Mouse (Mus musculus) intestine, embryonic 15.5 days (tissue): ENCODE measurements at regions not wholly inside any gene's neighbourhood (a gene's known extent, or its start where the extent isn't known, plus 50 kb on each side); places are given as distances from the start of the nearest gene placed in this dataset.

Source experiments
- ATAC-seq: fragments of 200-750 bp; cut with Nextera tagmentation; 2 replicates; pipeline ENCODE4 v1.8.0; 2017; ENCODE audit warnings: moderate TSS enrichment, moderate library complexity
- H3K27ac ChIP-seq: fragments of 300-500 bp; sonication (generic); 2 replicates; pipeline ENCODE4 v1.5.1; 2015; ENCODE audit warnings: mild to moderate bottlenecking, inconsistent platforms
- H3K27me3 ChIP-seq: fragments of 300-500 bp; sonication (generic); replicated peaks from 2 replicates; pipeline ENCODE4 v1.6.1; 2015; ENCODE audit warnings: inconsistent platforms
- H3K36me3 ChIP-seq: fragments of 300-500 bp; sonication (generic); 2 replicates; pipeline ENCODE4 v1.6.1; 2015; ENCODE audit warnings: inconsistent platforms
- H3K4me1 ChIP-seq: fragments of 300-500 bp; sonication (generic); replicated peaks from 2 replicates; pipeline ENCODE4 v1.6.1; 2015; ENCODE audit warnings: inconsistent platforms
- H3K4me2 ChIP-seq: fragments of 300-500 bp; sonication (generic); replicated peaks from 2 replicates; pipeline ENCODE4 v1.6.1; 2015; ENCODE audit warnings: mild to moderate bottlenecking, inconsistent platforms
- H3K4me3 ChIP-seq: fragments of 300-500 bp; sonication (generic); replicated peaks from 2 replicates; pipeline ENCODE4 v1.5.1; 2015; ENCODE audit warnings: inconsistent platforms
- H3K9ac ChIP-seq: fragments of 300-500 bp; sonication (generic); 2 replicates; pipeline ENCODE4 v1.6.1; 2015; ENCODE audit warnings: inconsistent platforms
- H3K9me3 ChIP-seq: fragments of 300-500 bp; sonication (generic); 2 replicates; pipeline ENCODE4 v1.6.1; 2016; ENCODE audit warnings: inconsistent platforms
- WGBS: fragments of 180-500 bp; shearing (Covaris S2); methylation state at CpG from one replicate; pipeline ENCODE4 v1.1.7; 2015; 5-methylcytosine and 5-hydroxymethylcytosine counted together

- no peak overlapping the region for H3K27ac ChIP-seq
- H3K9me3 ChIP-seq: no peaks in the 10 kb centered on the region
- ATAC-seq: no peak
- H3K4me1 ChIP-seq: peaks cover 26% of the 10 kb centered on the region
- 79% methylated on average over 8 of the region's 8 CpGs for WGBS
- H3K36me3 ChIP-seq: no peaks in the 10 kb centered on the region
- H3K9ac ChIP-seq: no peak overlapping the region
- H3K4me3 ChIP-seq: peak overlapping the region; percentile 64
- H3K27me3 ChIP-seq: peaks cover 44% of the 10 kb centered on the region
- peak overlapping the region; percentile 100 for H3K4me2 ChIP-seq
Measured at GRCm38 (mm10) chr6:31215661-31216060, 182.9 kb upstream of the Mkln1 start.

DNA sequence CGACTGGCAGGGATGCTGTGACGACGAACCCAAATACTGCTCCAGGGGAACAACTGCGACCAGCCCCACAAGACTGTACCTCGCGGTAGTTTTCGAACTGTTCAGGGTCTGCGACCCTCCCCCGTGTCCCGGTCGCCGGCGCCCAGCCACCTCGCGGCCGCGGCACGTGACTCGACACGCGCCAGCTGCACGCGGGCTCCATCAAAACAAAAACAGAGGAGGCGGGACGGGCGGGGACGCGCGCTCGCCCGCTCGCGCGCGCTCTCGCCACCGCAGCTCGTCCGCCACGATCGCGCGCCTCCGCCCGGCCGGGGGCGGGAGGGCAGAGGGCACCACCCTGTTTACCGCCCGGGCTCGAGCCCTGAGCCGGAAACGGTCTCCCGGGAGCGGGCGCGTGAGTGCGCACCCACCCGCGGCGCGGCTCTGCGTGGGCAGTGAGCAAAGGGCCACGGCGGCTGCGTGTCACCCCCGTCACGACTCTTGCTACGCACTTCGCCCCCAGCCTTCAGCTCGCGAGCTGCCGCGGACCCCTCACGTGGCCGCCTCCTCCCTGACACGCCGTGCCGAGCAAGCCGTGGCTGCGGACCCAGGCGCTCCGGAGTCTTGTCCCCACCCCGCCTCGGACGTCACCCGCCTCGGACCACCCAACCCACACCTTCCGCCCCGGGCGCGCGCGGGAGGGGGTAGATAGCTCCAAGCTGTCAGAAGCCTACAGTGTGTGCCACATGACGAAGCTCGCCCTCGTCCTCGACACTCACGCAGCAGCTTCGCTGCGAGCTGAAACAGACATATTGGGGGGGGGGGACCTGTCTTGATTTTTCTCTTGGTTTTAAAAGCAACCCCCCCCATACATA lies 182.1 kb upstream of the Mkln1 start:
- Histone ChIP-seq H3K36me3 (no peaks in the 10 kb centered on the region), H3K4me1 (peaks cover 26% of the 10 kb centered on the region), H3K4me2 (peak overlapping the region; percentile 100), H3K9me3 (no peaks in the 10 kb centered on the region), H3K9ac (peak overlapping the region; percentile 41), H3K27ac (no peak overlapping the region), H3K27me3 (peaks cover 49% of the 10 kb centered on the region), H3K4me3 (peak overlapping the region; percentile 64)
- under 1% methylated on average over 87 of the region's 100 CpGs for WGBS
- peak; percentile 80 for ATAC-seq

- under 1% methylated on average over 20 of the region's 20 CpGs for WGBS
- H3K9ac ChIP-seq: peak overlapping the region; percentile 5; the same call in 1 of the 2 replicates
- ATAC-seq: peak; percentile 34
- peaks cover 26% of the 10 kb centered on the region for H3K4me1 ChIP-seq
- H3K4me3 ChIP-seq: peak overlapping the region; percentile 64
- H3K27me3 ChIP-seq: peaks cover 49% of the 10 kb centered on the region
- no peaks in the 10 kb centered on the region for H3K36me3 ChIP-seq
- no peak overlapping the region for H3K27ac ChIP-seq
- peak overlapping the region; percentile 100 for H3K4me2 ChIP-seq
- H3K9me3 ChIP-seq: no peaks in the 10 kb centered on the region
Measured at GRCm38 (mm10) chr6:31217060-31217541, 181.4 kb upstream of the Mkln1 start.

DNA sequence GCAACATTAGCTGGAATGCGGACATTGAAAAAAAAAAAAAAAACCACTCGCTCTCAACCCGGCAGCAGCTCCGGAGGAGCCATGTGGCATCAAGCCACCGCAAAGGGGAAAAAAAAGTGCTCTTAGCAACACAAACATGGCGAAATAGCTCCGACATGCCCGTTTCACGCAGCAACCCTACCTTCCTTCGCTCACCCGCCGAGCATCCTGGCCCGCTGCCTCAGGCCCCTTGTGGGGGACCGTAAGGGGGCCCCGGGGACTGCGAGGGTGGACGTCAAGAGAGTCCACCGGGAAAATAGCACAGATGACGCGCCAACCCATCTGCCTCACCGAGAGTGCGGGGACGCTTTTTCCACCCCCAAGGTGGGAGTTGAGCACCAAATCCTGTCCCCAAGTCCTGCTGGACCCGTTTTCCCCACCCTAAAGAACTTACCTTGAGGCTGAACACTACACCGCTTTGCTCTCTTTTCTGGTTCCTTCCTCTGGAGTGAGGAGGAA lies 180.8 kb upstream of the Mkln1 start:
- Histone ChIP-seq H3K4me2 (peak overlapping the region; percentile 100), H3K4me3 (peak overlapping the region; percentile 64), H3K36me3 (no peaks in the 10 kb centered on the region), H3K27me3 (peaks cover 49% of the 10 kb centered on the region), H3K4me1 (peaks cover 26% of the 10 kb centered on the region), H3K27ac (no peak overlapping the region), H3K9me3 (no peaks in the 10 kb centered on the region), H3K9ac (peak overlapping the region; percentile 31; the same call in 1 of the 2 replicates)
- 0 out of 2 replicates have a peak, but pooled peaks have one; percentile 9 for ATAC-seq
- WGBS: under 1% methylated on average over 25 of the region's 25 CpGs

GRCm38 (mm10) chr6:31218139-31218750 lies 180.3 kb upstream of the Mkln1 start:
- Histone ChIP-seq H3K9me3 (no peaks in the 10 kb centered on the region), H3K9ac (peak overlapping the region; percentile 31), H3K4me1 (peaks cover 26% of the 10 kb centered on the region), H3K27me3 (peaks cover 49% of the 10 kb centered on the region), H3K4me2 (peak overlapping the region; percentile 100), H3K27ac (no peak overlapping the region), H3K36me3 (no peaks in the 10 kb centered on the region), H3K4me3 (peak overlapping the region; percentile 64)
- ATAC-seq: 0 out of 2 replicates have a peak, but pooled peaks have one; percentile 20
- under 1% methylated on average over 40 of the region's 40 CpGs for WGBS

DNA sequence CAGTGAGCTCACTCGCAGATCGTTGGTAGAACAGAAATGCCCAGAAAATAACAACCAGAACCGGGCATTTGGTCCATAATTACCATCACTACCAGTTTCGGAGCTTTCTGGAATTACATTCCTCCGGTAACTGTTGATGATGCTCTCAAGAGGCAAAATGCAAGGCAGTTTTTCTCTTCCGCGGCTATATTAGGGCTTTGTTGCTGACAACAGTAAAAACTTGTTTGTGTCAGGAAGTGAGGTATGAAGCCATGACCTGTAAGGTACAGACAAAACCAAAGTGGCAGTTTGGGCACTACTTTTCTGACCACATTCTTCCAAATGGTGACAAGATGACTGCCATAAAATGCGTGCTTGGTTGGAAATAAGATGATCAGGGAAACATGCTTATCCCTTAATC lies 179.7 kb upstream of the Mkln1 start:
- no peak for ATAC-seq
- Histone ChIP-seq H3K27ac (no peak overlapping the region), H3K36me3 (no peaks in the 10 kb centered on the region), H3K4me2 (peak overlapping the region; percentile 100), H3K9me3 (no peaks in the 10 kb centered on the region), H3K27me3 (peaks cover 49% of the 10 kb centered on the region), H3K4me1 (peaks cover 26% of the 10 kb centered on the region), H3K9ac (no peak overlapping the region), H3K4me3 (peak overlapping the region; percentile 64; the same call in 1 of the 2 replicates)
- WGBS: 42% methylated on average over 8 of the region's 8 CpGs

- Histone ChIP-seq H3K4me1 (peaks cover 26% of the 10 kb centered on the region), H3K9ac (no peak overlapping the region), H3K9me3 (no peaks in the 10 kb centered on the region), H3K27me3 (peaks cover 49% of the 10 kb centered on the region), H3K4me3 (0 out of 2 replicates have a peak overlapping the region, but pooled peaks have one; percentile 26), H3K27ac (no peak overlapping the region), H3K36me3 (no peaks in the 10 kb centered on the region), H3K4me2 (peak overlapping the region; percentile 67)
- ATAC-seq: no peak
- WGBS: 40% methylated on average over 3 of the region's 3 CpGs
Measured at GRCm38 (mm10) chr6:31219736-31220135, 178.8 kb upstream of the Mkln1 start.

GRCm38 (mm10) chr6:31220184-31220931 lies 178.2 kb upstream of the Mkln1 start:
- H3K4me1 ChIP-seq: peaks cover 26% of the 10 kb centered on the region
- WGBS: 1% methylated on average over 30 of the region's 30 CpGs
- peak; percentile 52 for ATAC-seq
- no peaks in the 10 kb centered on the region for H3K9me3 ChIP-seq
- H3K27me3 ChIP-seq: peaks cover 49% of the 10 kb centered on the region
- peak overlapping the region; percentile 67 for H3K4me2 ChIP-seq
- H3K4me3 ChIP-seq: peak overlapping the region; percentile 26
- no peak overlapping the region for H3K27ac ChIP-seq
- no peak overlapping the region for H3K9ac ChIP-seq
- no peaks in the 10 kb centered on the region for H3K36me3 ChIP-seq

DNA sequence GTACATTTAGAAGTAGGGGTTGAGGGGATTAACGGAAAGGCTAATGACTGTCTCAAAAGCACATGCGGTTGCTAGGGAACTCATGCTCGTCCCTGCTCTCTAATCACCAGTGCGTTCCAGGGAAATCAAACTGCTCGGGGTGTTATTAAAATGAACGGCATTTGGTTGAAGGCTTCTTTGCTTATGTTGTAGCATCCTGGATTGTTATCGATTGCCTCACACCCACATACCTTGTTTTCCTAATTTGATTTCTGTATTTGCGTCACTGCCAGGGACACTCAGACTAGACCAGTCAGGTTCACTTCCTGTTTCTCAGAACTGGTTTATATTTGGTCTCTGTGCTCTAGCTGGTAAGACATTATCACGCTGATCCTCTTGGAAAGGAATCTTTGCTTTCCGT lies 177.0 kb upstream of the Mkln1 start:
- H3K4me1 ChIP-seq: peaks cover 26% of the 10 kb centered on the region
- no peaks in the 10 kb centered on the region for H3K9me3 ChIP-seq
- H3K4me2 ChIP-seq: no peak overlapping the region
- 33% methylated on average over 10 of the region's 10 CpGs for WGBS
- H3K27ac ChIP-seq: no peak overlapping the region
- no peak overlapping the region for H3K9ac ChIP-seq
- H3K4me3 ChIP-seq: no peak overlapping the region
- H3K36me3 ChIP-seq: no peaks in the 10 kb centered on the region
- peaks cover 45% of the 10 kb centered on the region for H3K27me3 ChIP-seq
- ATAC-seq: no peak

DNA sequence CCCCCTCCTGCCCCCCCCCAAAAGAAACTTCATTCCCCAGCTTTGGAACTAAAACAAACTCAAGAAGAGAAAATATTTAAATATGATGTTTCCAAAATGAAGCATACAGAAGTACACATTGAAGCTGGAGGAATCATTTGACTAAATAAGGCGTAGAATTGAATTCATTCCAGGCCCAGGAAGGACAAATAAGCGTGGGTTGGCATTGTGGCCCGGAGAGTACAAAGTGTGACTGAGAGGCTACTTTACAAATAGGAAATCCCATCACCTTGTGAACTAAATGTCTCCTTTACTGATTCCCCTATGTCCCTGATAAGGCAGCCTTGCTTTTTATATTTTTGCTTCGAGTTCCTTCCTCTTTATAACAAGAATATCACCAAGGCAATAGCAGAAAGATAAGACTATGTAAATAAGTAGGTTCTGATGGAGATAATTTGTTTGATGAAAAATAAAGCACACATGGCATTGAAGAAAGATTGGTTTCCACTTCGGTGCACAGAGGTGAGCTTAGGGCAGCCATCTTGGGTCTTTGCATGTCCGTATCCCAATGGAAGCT lies 176.4 kb upstream of the Mkln1 start:
- H3K27me3 ChIP-seq: peaks cover 40% of the 10 kb centered on the region
- no peaks in the 10 kb centered on the region for H3K9me3 ChIP-seq
- H3K9ac ChIP-seq: no peak overlapping the region
- WGBS: 70% methylated on average over 6 of the region's 6 CpGs
- no peak overlapping the region for H3K4me3 ChIP-seq
- H3K27ac ChIP-seq: no peak overlapping the region
- H3K36me3 ChIP-seq: no peaks in the 10 kb centered on the region
- H3K4me1 ChIP-seq: peaks cover 21% of the 10 kb centered on the region
- no peak for ATAC-seq
- no peak overlapping the region for H3K4me2 ChIP-seq

GRCm38 (mm10) chr6:31227406-31227805 lies 171.1 kb upstream of the Mkln1 start:
- Histone ChIP-seq H3K36me3 (no peaks in the 10 kb centered on the region), H3K27me3 (0 out of 2 replicates have a peak, but pooled peaks cover 2% of the 10 kb centered on the region), H3K4me2 (no peak overlapping the region), H3K9ac (no peak overlapping the region), H3K4me1 (no peaks in the 10 kb centered on the region), H3K27ac (no peak overlapping the region), H3K4me3 (no peak overlapping the region), H3K9me3 (no peaks in the 10 kb centered on the region)
- 59% methylated on average over 5 of the region's 5 CpGs for WGBS
- ATAC-seq: no peak
